Mouse (Mus musculus) heart, postnatal 4 days (tissue): ENCODE results near the gene Erich6. TPM values are rescaled to one million over a fixed set of nuclear protein-coding genes. Genes with fewer than 3 reads are reported as not detected.
"Not testable (repeated sequence)": the region's sequence is repeated elsewhere in the genome, so short reads cannot be mapped to it uniquely, and the experiment has no call there.

Experiments used
- DNase-seq: peaks from one replicate; pipeline ENCODE4 v3.0.0; 2021
- total RNA-seq, 2 experiments: library from RNA; stranded (reverse); gene quantifications; 2 replicates each; pipeline ENCODE4 v1.2.3; 2021

Gene Erich6
- total RNA-seq, 2 experiments from 2014 or later: 0.16 to 0.24 TPM

DNA sequence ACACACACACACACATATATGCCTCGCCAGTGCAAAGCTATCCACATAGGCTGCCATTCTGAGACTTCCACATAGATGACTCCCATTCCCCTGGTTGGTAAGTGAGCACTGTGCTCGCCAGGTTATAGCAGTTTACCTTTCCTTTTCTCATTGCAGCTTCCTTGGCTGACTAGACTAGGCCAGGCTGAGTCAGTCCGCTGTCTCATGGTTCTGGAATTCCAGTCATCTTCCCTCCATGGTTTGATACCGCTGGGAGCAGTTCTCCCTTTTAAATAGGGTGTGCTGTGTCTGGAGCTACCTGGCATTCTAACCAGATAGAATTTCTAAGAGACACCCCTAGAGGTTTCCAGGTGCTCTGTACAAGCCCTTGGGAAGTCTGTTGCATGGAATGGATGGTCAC, 9.2 kb upstream of the Erich6 start:
- no peak for DNase-seq

DNA sequence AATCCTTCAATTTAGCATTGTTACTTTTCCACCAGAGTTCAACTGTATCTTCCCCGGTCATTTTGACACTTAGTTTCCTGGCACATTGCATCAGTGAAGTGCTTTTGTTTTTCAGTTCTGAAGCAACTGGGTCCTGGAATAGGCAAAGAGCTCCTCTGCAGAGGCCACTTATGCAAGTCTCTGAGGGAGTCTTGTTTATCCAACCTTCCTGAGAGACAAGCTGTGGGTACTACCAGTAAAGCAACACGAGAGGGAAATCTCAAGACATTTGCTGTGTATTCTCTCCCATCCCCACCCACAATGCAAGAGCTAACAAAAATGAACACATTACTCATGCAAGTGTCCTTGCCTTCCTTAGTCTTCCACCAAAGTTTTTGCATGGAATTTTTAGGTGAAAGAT, 5.3 kb downstream of the Erich6 start:
- DNase-seq: no peak

DNA sequence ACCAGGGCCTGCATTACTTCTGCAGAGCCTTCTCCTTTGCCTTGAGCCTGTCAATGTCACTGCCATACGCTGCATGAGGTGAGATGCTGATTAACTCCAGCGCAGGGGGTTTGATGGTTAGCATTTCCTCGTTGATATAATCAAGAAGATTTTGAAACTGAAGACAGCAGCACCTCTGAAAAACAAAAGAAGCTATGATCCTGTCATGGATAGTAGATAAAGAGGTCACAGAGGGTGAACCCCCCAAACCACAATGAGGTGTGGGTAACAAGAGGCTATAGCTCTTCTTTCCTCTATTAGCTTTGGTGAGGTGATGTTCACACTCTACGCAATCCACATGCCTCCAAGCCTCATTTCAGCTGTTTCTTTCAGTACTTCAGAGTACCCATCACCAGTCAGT, 12.0 kb downstream of the Erich6 start:
- no peak for DNase-seq

DNA sequence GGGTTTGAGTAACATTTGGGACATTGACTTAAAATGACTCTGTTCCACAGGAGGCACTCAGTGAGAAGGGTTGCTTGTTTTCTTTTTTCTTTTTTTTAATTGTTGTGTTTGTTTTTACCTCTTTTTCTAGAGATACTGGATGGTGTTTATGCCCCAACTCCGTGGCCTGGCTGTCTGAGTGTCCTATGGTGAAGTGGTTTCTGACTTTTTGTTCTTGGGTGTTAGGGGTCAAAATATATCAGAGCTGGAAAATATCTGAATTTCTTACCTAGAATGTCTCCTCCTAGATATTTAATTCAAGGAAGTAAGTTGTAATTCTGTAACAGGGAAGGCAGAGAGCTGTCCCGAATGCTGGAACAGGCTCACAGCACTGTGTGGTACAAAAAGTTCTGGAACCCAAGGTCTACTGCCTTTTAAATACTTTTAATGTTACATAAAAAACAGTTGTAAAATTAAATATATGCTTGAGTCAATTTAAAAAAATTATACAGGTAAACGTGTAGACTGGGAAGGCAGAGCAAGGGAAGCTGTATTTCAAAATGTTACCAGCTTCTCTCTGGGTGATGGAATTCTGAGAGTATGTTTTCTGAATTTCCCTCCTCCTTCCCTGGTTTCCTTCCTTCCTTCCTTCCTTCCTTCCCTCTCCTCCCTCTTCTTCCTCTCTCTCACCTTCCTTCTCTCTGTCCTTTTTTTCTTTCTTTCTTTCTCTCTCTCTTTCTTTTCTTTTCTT, 14.2 kb downstream of the Erich6 start:
- DNase-seq: no peak

DNA sequence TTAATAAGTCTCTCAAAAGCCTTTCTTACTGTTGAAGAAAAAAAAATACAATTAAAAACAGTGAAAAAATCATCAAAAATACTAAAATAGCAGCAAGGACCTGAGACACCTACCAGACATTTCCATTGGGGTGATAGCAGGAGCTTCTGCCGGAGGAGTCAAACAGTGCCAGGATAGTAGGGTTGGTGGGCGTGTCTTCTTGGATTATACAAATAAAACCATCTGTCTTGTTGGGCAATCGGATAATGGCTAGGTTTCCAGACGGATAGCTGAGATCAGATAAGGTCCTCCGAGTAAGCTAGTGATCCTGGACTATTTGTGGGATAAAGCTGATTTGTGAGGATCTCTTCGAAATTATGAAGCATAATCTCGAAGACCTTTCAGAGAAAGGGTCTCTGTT, 15.9 kb downstream of the Erich6 start:
- no peak for DNase-seq

DNA sequence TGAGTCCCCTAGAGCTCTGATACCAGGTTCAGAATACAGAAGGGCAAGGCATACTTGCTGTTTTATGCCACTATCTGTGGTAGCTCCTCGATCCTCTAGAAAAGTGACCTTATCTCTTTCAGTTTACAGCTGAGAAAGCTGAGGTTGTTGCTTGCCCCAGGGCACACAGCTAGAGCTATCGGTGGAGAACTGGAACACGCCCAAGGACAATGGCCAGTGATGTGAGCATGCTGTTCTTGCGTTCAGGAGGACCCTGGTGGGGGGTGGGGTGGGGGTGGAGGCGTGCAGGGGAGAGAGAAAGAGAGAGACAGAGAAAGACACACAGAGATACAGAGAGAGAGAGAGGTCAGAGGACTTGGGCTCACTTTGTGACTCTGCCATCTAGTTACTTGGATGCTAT, 27.0 kb downstream of the Erich6 start:
- DNase-seq: no peak

DNA sequence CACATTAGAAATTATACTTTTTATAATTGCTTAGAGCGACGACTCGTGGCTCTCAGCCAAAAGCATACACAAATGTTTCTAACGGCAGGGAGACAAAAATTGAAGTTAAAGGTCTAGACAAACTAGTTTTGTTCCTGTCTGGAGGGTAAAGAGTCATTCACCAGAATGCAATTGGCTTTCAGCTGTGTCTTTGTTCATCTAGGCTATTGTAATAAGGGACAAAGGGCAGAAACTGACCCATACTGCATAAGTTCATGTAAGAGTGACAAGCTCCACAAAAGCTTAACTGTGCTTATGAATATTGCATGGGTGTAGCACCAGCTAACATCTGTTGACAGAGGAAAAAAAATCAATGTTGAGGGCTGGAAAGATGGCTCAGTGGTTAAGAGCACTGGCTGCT, 28.5 kb downstream of the Erich6 start:
- no peak for DNase-seq

DNA sequence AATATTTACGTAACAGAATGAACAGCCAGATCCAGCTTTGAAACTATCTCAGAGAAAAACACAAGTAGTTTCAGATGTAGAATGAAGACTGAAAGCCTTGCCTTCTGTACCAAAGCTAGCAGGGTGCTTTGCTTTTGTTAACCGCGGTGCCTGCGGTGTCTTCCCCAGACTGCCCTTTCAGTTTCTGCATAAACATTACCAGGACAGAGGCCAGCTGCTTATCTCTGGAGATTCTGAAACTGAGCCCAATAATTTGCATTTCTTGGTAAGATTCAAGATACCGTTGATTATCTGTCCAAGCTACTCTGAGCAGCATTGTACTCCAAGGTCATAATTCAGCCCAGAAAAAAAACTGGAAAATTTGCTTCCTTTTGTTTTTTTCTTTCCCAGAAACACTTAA, 43.4 kb downstream of the Erich6 start:
- no peak for DNase-seq

DNA sequence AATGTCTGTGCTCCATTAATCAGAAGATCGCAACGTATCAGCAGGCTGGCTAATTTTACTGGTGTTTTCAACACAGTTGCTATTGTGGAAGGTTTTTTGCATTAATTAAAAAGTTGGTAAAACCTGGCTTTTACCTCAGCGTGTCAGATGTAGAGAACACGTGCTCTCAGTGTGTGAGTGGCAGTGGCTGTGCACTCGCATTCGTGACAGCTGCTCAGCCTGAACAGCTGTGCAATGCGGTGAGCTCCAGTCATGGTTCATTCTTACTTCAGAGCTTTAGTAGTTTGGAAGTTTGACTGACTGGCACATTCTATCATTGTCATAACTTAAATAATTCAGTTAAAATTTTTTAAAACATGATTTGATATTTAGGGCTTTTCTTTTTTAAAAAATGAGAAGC, 44.3 kb downstream of the Erich6 start:
- DNase-seq: not testable (repeated sequence)

DNA sequence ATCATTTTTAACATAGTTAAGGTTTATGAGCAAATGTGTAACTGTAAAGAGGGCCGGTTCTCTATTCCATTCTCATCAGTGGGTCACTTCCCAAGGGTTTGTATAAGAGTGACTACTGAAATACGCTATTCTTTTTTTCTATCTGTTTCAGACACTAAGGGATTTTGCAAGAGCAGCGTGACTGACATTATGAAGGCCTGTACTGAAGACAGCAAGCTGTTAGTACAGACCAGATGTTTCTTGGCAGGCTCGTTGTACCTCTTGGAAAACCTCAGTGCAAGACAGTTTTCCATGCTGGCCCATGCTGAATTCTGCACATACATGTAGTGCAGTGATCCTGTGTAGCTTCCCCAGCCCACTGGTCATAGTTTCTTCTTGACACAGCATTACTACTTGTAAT, 46.5 kb downstream of the Erich6 start:
- not testable (repeated sequence) for DNase-seq

DNA sequence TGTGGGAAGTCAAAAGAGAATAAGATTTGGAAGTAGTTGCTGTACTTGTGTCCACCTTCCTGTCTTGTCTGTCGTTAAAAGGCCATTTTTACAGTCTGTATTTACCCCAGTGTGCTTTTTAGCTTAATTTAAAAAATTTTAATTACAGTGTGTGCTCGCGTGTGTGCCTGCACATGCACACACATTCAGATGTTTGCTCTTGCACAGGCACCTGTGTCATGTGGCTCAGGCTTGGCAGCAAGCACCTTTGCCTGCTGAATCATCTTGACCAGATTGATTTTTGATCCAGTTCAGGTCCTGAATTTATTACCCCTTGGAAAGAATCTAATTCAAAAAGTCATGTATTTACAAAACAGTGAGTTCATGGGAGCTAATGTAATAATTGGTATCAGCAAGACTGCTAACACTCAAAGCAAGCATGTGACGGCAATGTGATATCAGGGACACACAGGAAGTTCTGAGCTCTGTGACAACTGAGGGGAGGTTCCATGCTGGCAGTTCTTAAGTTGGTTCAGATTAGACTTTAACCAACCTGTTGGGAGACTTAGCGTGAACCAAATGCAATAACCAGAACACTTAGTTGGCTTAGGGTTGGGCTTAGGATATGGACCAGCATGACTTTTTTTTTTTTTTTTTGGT, 54.1 kb downstream of the Erich6 start:
- no peak for DNase-seq

DNA sequence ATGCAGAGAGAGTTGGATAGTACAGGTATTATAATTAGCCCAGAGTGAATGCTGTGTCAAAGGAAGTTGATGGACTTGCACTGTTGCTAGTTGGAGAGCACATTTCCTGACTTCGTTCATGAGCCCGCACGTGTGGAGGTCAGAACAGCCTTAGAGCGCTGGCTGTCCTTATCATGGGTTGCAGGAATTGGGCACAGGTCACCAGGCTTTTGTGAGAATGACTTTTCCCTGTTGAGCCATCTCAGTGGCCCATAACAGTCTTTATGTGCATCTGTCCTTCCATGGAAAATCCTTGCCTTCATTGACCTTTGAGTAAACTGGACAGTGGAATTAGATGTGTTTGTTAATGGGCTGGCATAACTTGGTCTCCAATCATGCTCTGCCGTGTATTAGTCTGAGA, 54.7 kb downstream of the Erich6 start:
- DNase-seq: no peak

DNA sequence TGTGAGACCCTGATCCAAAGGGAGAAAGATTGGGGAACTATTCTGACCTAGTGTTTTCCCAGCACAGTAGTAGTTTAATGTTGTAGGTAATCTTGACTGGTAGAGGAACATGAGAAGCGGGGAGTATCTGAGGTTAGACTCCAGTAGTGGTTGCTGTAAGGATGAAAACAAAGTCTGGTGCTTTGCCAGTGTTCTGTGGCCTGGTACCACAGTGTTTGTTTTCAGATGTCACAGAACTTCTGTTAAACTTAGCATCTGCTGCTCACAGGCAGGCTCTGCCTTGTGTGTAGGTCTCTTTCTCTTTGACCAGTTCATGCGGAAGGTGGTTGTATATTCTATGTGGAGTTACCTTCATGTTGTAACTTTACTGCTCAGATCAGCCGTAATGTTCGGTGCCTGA, 55.5 kb downstream of the Erich6 start:
- no peak for DNase-seq

DNA sequence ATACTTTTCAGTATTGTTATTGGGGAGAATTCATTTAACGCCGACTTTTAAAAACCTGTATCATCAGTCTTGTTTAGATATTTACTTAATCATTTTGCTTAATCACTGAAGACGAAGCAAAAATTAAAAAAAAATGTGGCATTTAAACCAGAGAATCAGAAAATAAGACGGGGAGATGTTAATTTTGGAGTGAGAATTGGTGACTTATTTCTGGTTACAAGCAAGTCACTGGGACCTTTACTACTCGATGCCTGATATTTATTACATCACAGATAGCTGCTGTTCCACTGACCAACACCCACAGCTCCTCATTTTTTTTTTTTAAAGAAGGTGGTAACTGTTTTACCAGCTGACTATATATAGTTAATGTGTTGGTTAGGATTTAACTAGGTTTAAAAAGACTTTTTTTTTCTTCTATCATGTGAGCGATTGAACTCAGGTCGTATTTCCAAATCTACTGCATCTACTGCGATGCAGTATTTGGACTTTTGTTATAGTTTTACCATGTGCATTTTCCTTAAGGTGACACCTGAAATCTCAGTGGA, 59.4 kb downstream of the Erich6 start:
- DNase-seq: no peak

DNA sequence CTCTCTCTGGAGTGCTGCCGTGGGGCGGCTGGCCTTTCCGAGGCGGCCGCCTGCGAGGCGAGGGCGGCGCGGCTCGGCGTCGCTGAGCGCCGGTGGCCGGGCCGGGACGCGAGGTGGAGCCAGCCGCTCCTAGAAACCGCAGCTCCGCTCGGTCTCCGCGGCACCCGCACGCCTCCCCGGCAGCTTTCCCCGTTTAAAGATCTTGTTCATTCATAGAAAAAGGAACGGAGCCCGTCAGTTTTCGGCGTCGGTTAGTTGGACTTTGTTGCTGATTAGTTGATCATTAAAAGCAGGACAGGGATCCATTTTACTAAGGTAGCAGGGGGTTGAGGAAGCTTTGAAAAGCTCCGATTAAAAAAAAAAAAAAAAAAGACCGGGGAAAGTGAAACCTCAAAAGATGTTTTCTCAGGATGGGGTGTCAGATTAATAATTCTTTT, 59.9 kb downstream of the Erich6 start:
- DNase-seq: peak; percentile 59

DNA sequence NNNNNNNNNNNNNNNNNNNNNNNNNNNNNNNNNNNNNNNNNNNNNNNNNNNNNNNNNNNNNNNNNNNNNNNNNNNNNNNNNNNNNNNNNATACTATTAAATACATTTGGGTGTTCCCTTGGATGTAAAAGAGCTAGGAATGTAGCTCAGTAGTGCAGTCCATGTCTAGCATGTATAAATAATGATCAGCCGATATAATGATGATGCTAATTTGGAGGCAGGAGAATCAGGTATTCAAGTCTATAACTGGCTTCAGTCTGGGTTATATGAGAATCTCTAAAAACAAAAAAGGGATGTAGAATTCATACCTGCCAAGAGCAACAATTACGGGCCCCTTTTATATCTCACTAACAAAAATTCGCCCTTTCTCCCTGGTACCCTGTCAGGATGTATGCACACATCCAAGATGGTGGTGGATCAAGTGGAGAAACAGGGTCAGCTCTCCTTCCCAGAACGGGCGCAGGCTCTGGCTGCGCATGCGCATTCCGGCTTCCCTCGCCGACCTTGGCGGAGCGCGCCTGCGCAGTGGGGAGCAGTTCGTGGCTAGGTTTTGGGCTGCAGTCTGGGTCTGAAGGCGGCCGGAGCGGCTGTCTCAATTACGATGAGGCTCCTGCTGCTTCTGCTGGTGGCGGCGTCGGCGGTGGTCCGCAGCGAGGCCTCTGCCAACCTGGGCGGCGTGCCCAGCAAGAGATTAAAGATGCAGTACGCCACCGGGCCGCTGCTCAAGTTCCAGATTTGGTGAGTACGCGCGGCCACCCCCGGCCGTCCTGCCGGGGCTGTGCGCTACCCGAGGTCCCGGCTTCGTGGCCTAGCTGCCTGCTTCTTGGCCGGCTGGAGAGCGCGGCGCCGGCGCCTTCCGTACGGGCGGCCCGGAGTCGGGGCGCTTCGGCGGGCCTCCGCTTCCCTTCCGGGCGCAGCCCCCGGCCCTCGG, 60.6 kb downstream of the Erich6 start, which contains the start of gene Selenot:
Gene Selenot (plus strand): TSS at position 500 of the 930 bp plus-strand sequence.
- DNase-seq: peak; percentile 98

DNA sequence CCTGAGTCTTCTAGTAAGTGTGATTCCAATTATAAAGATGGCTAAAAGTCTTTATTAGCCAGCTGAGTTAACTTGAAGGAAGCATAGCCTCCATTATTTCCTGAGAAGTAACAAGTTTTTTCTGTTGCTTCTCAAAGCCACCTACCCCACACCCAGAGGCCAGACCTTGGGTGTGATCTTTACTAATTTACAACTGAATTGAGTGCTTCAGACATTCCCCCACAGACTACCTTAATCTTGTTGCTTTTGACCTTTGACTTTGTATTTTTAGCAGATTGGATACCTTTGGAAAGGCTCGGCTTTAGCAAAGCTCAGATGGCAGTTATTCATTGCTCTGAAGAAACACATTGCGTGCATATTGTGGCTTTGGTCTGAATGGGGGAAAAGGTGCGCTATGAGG, 66.2 kb downstream of the Erich6 start:
- no peak for DNase-seq

Other genes with a start within 250 kb of the Erich6 start
- gene Tsc22d2, start 222.5 kb downstream of the Erich6 start, total RNA-seq: 10 to 100 TPM; 46.7 to 49.8 TPM
- gene Eif2a, start 111.4 kb downstream of the Erich6 start, total RNA-seq: 10 to 100 TPM; 40.9 to 42.8 TPM
- gene Serp1, start 111.3 kb downstream of the Erich6 start, total RNA-seq: 10 to 100 TPM; 25.6 to 26.7 TPM
- 100 to 1,000 TPM; 117 to 120 TPM for gene Selenot, start 60.6 kb downstream of the Erich6 start, total RNA-seq
- gene Siah2, start 55.2 kb upstream of the Erich6 start, total RNA-seq: 10 to 100 TPM; 16.3 to 18.5 TPM
- gene Mindy4b-ps, start 185.1 kb upstream of the Erich6 start, total RNA-seq: under 1 TPM; 0.32 to 0.41 TPM
- not detected for gene Clrn1, start 248.1 kb upstream of the Erich6 start, total RNA-seq